Mouse (Mus musculus) kidney, adult 11 months (tissue): Measurements from ENCODE around the gene Gm11492.
A peak's percentile ranks its signal among the peaks of the same experiment; 100 is the strongest.

ENCODE experiments used
- DNase-seq: peaks from one replicate; pipeline ENCODE4 v3.0.0; 2022

The Gm11492 gene

DNA sequence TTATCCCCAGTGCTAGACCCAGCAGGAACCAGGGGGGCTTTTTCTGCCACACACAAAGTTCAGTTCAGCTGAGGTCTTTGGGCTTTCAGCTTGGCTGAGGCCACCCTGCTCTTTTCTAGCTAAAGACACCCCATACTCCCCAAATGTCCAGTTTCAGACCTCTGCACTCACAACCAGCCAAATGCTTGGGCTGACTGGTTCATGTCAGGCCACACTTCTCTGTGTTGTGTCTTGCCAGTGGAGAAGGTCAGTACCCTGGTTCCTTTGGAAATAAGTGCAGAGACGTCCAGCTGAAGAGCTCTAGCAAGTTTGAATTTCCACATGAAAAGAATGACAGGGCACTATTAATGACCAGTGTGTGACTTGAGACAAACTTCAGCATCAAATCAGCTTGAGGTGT is 13.3 kb downstream of the Gm11492 start:
- DNase-seq = no peak

DNA sequence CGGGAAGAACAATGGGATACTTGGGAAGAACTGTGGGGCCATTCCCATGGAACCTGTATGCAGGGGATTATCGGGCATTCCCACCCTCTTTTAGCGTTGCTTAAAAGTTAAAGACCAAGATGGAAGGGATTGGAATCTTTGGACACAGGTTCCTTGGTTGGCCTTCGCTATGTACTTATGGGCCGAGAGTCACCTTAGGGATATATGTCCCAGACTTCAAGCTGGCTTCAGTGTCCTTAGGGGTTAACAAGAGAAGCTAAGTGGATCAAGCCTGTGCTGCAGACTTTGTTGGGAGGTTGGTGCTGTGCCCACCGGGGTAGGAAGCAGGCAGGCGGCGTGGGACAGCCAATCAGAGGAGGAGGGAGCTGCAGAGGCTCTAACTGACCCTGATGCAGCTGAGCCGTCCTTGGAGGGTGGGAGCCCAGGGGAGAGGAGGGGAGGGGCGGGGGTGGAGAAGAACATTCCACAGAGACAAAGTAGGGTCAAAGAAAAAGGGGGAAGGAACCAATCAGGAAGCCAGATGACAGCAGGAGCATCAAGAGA is 14.2 kb downstream of the Gm11492 start:
- DNase-seq = no peak

DNA sequence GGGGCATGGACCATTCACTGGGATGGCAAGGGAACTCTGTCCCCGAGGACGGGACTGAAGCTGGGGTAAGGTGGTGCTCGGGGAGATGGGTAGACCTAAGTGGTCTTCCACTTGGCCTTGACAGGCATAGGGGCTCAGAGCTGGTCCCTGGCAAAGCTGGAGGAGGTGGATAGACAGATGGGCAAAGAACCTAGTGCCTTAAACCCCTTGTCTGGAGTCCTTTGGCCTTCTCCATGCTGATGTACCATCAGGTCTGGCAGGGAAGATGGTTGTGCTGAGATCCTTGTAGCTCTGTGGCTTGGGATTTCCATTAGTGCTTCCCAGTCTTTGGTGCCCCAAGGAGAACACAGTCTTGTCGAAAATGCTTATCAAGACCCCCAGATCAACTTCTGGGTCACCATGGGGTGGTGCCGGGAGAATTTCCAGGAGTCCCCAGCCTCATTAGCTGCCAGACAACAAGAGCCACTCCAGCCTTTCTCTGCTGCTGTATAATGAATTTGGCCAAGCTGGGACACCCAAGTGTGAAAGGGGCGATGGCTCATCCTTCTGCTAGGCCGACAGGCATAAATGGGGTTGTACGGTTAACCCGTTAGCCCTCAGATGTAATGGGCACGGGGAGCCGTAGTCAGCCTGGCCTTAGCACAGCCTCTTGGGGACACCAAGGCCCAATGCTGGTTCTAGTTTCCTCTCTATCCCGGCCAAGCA is 14.9 kb downstream of the Gm11492 start:
- DNase-seq = no peak

DNA sequence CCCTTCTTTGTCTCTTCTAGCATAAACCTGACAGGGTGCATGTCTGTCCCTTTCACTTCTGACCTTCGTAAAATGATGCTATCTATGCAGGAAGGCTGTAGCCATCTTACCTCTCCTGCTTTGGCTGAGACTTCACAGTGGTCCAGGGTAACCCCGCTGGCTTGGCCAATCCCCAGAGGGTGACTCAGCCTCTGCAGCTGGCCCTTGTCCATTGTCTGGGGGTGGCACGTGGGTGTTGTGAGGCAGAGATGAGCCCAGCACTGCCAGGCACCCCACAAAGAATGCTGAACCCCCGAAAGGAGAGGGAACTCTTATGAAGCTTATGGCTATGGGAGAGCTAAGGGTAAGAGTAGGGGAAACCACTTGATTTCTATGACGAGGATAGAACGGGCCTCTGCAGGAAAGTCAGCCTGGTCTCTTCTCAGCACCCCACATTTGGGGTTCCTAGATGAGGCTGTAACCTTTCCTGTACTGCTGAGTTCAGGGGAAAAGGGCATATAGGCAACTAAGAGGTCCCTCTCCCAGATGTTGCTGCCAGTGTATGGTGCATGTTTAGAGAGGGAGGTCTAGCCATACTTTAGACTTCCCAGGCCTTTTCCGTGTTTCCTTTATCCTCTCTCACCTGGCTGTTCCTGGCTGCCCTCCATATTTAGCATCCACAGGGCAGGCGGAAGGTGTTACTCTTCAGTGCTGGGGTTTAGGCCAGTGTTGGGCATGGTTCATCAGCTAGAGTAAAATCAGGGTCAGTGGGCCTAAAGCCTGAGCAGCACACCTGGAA is 15.7 kb downstream of the Gm11492 start:
- no peak for DNase-seq

DNA sequence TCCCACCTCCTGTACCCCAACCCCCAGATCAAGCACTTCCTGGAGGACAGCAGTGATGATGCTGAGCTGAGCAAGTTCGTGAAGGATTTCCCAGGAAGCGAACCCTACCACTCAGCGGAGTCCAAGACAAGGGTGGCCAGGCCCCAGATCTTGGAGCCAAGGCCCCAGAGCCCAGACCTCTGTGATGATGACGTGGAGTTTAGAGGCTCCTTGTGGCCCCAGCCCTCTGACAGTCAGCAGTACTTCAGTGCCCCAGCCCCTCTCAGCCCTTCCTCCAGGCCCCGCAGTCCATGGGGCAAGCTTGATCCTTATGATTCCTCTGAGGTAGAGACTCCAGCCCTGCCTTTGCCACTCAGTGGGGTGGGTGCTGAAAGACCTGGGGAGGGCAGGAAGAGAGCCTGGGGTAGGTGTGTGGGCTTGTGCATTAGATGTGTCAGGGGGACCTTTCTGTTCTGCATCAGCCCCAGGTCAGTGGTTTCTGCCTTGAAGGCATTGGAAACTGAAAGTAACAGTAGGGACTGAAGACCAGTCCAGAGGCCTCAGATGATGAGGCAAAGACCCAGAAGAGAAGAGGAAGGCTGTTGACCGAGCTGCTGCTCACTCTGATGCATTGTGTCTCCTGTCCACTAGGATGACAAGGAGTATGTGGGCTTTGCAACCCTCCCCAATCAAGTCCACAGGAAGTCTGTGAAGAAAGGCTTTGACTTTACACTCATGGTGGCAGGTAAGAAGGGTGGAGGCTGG is 17.0 kb downstream of the Gm11492 start:
- DNase-seq = no peak

DNA sequence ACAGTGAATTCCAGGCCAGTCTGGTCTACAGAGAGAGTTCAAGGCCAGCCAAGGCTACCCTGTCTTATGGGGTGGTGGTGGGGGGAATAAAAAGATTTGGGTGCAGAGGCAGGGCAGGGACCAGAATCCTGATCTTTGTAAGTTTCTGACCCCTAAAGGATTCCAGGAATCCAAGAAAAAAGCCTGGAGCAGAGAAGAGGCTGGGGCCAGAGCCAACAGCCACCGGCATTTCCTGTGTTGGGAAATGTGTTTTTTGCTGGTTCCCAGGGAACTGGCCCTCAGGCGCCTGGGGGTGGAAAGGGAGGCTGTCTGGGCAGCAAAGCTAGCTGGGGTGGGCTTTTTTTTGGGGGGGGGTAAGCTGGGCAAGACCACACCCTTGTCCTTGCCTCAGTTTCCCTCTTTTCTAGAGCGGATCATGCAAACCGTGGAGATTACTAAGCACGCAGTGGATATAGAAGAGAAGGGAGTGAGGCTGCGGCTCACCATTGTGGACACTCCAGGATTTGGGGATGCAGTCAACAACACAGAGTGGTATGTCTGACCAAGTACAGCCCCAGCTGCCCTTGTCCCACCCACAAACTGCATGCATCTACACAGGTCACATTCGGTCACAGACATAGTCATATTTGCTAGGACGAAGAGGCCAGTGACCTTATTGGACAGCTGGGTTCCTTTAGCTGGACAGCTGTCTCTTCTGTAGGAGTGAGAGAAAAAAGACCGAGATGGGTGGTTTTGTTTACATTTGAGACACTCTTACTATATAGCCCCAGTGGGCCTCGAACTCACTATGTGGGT is 18.5 kb downstream of the Gm11492 start:
- DNase-seq = no peak

DNA sequence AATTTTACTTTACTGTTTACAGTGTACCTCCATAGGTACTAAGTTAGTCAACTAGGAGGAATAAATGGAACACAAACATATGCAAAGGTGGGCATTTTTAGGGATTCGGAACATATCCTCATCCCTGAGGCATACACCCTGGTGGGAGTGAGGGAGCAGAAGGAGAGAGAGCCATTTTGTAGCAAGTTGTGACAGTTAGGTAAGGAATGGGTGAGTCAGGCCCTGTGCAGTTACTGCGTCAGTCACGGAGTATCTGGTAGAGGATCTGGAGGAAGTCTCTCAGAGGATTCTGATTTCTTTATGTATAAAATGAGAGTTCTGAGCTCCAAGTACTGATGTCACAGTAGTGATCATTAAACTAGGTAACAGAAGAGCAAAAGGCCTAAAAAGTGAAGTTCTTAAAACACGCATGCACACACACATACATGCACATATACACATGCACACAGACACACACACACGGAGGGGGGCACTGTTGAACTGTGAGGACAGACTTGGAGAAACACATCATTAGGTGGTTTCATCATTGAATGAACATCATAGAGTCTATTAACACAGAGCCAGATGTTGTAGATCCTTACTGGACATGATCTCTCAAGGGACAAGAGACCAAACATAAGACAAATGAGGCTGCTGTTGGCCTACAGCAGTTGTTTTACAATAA is 20.9 kb downstream of the Gm11492 start:
- no peak for DNase-seq

DNA sequence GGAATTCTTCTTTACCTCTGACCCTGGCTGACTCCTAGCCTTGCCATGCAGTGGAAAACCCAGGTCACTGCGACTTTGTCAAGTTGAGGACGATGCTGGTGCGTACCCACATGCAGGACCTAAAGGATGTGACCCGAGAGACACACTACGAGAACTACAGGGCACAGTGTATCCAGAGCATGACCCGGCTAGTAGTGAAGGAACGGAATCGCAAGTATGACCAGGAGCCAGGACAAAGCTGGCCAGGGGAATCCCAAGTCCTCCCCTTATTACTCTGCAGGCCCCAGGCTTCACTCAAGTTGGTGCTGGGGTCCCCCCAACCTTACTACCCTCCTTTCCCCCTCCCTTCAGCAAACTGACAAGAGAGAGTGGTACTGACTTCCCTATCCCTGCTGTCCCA is 23.2 kb downstream of the Gm11492 start:
- DNase-seq = no peak

DNA sequence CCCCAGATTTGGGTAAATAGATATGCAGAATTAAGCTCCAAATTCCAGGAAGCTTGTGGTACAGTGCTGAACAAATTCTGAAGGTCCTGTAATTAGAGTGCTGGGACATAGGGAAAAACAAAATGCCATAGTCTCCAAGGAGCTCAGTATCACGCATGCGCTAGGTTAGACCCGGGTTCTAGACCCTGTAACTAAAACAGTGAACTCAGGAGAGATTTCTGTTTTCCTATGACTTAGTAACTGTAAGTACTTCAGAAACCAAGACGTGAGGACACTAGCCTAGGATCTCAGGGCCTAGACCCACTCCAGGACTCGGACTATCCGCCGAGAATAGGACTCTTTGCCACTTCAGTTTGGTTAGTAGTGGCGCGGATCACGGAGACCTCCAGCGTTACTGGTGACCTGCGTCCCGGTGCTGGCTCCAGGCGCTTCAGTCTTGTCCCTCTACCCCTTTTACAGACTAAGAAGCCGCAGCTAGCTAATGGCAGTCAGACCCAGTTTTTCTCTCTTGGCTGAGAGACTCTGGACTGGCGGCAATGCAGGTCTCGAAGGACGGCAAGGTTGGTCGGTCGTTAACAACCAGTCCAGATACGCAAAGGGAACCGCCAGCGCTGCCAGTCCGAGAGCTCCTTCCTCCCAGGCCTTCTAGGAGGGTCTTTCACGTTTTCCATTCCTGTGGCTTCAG is 24.5 kb downstream of the Gm11492 start:
- DNase-seq = peak; percentile 51

DNA sequence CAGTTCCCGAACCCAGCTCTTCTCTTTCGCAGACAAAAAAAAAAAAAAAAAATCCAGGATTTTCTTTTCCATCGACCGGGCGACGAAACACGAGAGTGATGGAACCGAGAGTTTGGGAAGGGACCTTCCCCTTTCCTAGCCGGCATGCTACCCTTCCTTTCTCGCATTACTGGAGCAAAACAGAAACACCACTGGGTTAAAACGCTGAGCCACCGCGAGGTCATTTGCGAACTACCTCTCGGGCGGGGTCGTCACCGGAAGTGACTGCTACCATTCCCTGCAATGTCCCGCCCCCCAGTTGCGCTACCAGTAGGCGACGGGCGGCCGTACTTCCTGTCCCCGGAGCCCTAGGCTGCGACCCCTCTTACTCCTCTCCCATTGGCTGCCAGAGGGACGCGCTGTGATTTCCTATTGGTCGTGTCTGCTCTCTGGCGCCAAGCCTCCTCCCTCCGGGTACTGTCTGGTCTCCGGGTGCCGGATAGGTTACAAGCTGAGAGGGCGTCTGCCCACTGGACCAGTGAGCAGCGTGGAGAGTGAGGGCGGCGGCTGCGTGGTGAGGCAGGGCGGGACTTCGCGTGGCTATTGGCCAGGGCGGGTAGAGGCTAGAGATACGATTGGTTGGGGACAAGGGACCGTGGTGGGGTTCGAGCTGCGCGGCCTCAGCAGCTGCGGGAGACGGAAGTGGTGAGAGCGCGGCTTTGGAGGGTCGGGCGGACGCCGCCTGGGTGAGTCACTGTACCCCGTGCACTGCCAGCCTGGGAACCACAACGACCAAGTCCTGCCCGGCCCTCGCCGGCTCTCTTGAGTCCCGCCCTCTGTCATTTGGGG is 25.3 kb downstream of the Gm11492 start, which contains the start of gene Mtmr4:
Gene Mtmr4 (plus strand): TSS at position 637 of the 828 bp plus-strand sequence.
- DNase-seq = peak; percentile 100

DNA sequence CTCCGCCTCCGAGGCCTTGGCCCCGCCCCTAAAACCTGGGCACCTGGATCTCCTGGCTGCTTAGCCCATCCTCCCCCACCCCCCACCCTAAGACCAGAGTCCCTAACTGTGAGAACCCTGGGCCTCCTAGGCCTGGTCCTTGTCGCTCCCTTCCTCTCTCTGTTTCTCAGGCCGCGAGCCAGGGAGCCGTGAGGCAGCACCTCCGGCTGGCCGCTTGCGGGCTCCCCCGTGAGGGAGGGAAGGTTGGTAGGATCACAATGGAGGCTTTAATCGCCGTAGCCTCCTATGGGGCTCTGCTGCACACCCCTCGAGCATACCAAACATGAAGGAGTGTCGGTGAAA is 25.9 kb downstream of the Gm11492 start:
- no peak for DNase-seq

DNA sequence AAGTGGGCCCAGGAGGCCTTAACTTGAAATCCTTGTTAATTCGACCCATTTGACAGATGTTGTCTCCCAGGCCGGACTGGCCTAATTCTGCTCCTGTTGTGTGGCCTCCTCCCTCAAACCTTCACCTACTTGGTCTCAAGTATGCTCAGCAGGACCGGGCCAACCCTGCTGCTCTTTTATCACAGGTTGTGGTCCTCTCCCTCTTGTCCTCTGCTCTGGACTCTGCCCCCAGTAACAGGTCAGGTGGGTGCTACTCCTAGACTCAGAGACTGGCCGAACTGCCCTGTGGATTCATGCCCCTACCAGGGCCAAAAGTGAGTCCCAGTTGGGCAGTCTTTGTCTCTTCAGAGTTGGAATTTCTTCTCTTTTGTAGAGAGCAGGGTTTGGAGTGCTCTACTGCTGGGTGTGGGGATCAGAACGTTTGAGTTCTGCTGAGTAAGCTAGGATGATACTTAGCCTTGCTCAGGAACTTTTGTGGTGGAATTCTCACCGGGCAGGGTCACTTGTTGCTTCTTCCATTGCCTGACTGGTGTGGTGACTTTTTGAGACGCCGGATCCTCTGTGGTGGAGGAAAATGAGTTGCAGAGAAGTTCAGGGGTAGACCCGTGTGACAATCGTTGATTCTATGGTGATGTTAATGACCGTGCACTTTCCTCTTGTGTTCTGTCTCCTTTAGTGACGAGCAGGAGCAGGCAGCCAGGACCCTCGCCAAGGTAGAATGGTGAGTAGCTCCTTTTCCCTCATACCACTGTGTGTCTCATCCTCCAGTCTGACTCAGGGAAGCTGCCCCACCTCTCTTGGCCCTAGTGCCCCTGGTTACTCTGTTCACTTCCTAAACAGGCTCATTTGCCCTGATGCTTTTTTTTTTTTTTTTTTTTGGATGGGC is 26.5 kb downstream of the Gm11492 start:
- DNase-seq = peak; percentile 84

DNA sequence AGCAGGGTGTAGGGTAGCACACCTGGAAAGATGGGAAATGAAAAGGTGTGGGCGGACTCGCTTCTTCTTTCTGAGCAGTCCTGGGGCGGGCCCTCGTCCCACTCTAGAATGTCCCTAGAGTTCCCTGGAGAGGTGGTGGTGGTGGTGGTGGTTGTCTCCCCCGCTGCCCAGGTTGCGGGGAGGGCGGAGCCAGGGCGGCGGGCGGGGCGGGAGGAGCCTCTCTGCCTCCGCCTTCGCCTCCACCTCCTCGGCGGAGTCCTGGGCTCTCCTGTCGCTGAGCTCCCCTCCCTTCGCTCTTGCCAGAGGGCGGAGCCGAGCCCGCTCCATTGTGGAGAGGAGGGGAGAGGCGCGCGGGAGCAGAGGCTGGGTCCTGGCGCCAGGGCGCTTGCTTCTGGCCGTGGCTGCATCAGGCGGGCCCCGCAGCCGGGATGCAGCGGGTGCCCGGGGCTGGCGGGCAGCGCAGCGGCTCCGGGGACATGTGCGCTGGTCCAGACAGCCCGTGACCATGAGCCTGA is 28.9 kb downstream of the Gm11492 start:
- DNase-seq = peak; percentile 92

DNA sequence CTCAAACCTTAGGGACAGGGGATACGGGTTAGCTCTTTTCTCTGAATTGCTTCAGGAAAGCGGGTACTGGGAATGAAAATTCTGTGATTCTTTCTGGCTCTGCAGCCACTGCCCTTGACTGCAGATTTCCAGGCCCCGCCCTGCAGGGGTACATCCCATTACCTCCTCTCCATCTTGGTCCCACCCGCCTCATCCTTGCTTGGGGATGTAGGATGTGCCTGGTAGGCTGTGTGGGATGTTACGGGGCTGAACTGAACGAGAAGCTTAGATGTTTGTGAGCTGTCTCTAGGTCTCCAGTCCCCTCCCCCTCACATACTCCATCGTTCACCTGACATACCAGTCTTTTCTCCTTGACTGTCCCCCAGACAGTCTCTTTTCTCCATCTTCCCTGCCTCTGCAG is 29.5 kb downstream of the Gm11492 start:
- no peak for DNase-seq

DNA sequence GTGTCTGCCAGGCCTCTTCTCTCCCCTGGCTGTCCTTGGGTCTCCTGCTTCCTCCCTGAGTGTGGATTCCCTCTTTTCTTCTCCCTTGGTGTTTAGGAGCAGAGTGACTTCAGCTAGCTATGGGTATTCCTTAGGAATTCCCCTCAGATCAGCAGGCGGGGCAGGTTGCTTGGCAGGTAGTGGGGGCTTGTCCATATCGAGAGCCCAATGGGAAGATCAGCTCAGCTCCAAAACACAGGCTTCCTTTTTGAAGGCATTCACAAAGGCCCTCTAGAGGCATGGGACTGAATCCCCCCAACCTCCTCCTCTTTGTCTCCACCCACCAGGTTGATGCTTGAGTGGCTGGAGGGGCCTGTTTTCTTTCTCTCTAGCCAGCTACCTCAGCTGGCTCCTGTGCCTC is 30.0 kb downstream of the Gm11492 start:
- DNase-seq = no peak

DNA sequence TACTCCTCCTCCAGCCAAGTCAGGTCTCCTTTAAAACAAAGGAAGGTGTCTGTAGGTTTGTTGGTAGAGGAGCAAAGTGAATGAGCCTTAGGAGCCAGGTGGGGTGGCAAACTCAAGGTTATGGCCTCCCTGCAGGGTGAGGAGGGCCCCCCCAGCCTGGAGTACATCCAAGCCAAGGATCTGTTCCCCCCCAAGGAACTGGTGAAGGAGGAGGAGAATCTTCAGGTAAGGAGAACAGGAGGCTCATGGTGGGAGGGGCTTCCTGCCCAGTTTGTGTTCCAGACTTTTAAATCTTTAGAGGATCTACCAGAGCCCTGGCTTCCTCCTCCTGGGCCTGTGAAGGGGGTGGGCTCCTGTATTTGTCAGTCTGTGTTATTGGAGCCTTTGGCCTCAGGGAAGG is 30.6 kb downstream of the Gm11492 start:
- no peak for DNase-seq

DNA sequence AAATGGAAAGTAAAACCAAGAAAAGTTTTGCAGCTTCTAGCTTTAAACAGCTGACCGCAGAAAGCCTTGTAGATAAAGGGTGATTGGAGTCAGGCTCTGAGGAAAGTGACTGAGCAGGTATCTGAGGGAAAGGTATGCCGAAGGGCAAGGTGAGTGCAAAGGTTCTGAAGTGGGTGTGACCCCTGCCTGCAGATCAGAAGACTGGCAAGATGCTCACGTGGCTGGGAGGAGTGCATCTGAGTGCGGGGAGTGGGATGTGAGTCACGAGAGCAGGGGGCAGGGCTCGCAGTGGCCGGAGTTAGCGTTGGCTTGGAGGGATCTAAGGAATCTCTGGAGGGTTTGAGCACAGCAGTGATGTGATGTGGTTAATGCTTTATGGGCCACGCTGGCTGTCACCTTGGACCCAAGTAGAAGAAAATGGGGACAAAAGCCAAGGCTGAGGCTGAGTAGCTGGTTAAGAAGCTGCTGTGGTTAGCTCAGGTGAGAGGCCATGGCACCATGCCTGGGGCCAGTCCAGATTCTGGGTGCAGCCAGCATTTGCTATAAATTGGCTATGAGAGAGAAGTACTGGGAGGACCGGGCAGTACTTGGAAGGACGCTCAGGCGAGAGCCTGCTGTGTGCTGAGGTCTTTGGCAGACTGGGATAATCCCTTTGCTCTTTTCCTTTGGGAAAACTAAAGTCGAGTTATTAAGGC is 33.1 kb downstream of the Gm11492 start:
- DNase-seq = peak; percentile 74

DNA sequence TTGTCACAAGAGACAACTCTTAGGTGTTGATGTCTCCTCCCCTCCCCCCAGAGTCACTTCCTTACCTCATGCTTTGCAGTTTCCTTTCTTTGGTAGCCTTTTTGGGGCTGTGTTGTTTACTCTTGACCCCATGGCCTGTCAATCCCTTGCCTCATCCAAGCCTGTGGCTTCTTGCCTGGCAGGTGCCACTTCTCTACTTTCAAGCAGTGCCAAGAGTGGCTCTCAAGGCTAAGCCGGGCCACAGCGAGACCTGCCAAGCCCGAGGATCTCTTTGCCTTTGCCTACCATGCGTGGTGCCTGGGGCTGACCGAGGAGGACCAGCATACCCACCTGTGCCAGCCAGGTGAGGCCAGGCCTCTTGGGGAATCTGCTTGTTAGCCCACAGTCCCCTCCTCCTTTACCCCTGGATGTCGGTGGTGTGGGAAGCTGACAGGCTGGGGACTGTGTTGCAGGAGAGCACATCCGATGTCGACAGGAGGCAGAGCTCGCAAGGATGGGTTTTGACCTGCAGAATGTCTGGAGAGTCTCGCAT is 33.9 kb downstream of the Gm11492 start:
- no peak for DNase-seq
